Mouse (Mus musculus) heart, adult 2 months (tissue): ENCODE results near the gene Grk5. TPM values are rescaled to one million over a fixed set of nuclear protein-coding genes. Genes with fewer than 3 reads are reported as not detected.

Source experiments
- DNase-seq, 2 experiments: peaks; one replicate each; pipeline ENCODE4 v3.0.0; 2021
- H3K27ac ChIP-seq: fragments of 200-600 bp; 2 replicates; pipeline ENCODE4 v1.8.1; 2022
- H3K27me3 ChIP-seq: fragments of 200-500 bp; 2 replicates; pipeline ENCODE4 v1.6.1; 2012; ENCODE audit warnings: mild to moderate bottlenecking, low read length, inconsistent platforms, mixed read lengths; ENCODE audit not compliant: control insufficient read depth, insufficient read depth
- H3K36me3 ChIP-seq: fragments of 200-500 bp; 2 replicates; pipeline ENCODE4 v1.6.1; 2012; ENCODE audit warnings: low read length, inconsistent platforms; ENCODE audit not compliant: control insufficient read depth, insufficient read depth
- H3K4me1 ChIP-seq: fragments of 200-500 bp; 2 replicates; pipeline ENCODE4 v1.6.1; 2011; ENCODE audit warnings: low read length; ENCODE audit not compliant: control insufficient read depth, insufficient read depth
- H3K4me3 ChIP-seq: fragments of 200-600 bp; 2 replicates; pipeline ENCODE4 v1.8.1; 2022
- H3K79me2 ChIP-seq: fragments of 200-500 bp; replicated peaks from 2 replicates; pipeline ENCODE4 v1.6.1; 2012; ENCODE audit warnings: mild to moderate bottlenecking, inconsistent platforms, low read length, moderate library complexity, mixed read lengths; ENCODE audit not compliant: control insufficient read depth, insufficient read depth
- H3K9ac ChIP-seq: fragments of 200-500 bp; 2 replicates; pipeline ENCODE4 v1.6.1; 2012; ENCODE audit warnings: low read depth, mild to moderate bottlenecking, control low read depth, inconsistent platforms, low read length, mixed read lengths
- CTCF ChIP-seq: fragments of 200-600 bp; IDR thresholded peaks from 2 replicates; pipeline ENCODE4 v1.8.1; 2022; ENCODE audit warnings: antibody characterized with exemption, mild to moderate bottlenecking, moderate library complexity
- EP300 ChIP-seq: fragments of 200-500 bp; IDR thresholded peaks from 2 replicates; pipeline ENCODE4 v1.6.1; 2011; ENCODE audit warnings: low read depth, low read length, control low read depth; ENCODE audit not compliant: insufficient read depth
- POLR2A ChIP-seq: fragments of 200-500 bp; IDR thresholded peaks from 2 replicates; pipeline ENCODE4 v1.6.1; 2011; ENCODE audit warnings: mild to moderate bottlenecking, low read depth, low read length, control low read depth; ENCODE audit not compliant: insufficient read depth
- WGBS: fragments of 180-500 bp; shearing (Covaris S2); methylation state at CpG from one replicate; pipeline ENCODE4 v1.1.7; 2018; 5-methylcytosine and 5-hydroxymethylcytosine counted together
- intact Hi-C: fragments of 180-260 bp; cut with DNase I; formaldehyde crosslinking; loops from one replicate; pipeline ENCODE4 v1.15.1; 2025
- polyA plus RNA-seq: library from polyadenylated mRNA; depleted of rRNA; stranded (reverse); fragments of >200 nt; gene quantifications from 2 replicates; pipeline ENCODE4 v1.2.3, GENCODE M21; 2012
- total RNA-seq, 2 experiments: library from RNA; stranded (reverse); gene quantifications; 2 replicates each; pipeline ENCODE4 v1.2.3; 2021

Grk5 gene
- total and polyA plus RNA-seq, 3 experiments, result 4.1 to 32.4 (median 25.1) TPM

DNA sequence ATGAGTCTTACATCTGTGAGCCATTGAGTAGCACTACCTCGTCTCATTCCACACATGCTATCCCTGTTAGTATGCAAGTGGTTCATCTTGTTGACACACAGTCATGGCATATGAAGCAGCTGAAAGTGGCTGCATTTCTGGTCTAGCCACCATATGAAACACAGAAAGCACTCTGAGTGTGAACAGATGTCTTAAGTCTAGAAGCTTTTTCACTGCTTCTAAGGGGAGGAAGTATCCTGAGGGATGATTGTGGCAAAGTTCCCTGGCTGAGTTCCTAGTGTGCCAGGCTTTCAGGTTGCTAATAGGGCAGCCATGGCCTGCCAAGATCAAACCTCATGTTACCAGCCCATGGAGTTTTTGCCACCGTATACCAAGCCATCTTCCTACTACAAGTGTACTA lies 159.1 kb downstream of the Grk5 start:
- H3K4me3 ChIP-seq, result no peak overlapping the region
- 73% methylated on average over 2 of the region's 2 CpGs for whole genome bisulfite sequencing
- no peak overlapping the region for H3K9ac ChIP-seq
- 0 out of 2 replicates have a peak, but pooled peaks cover 1% of the 10 kb centered on the region for H3K79me2 ChIP-seq
- no peak overlapping the region; the same call in 1 of the 2 replicates for H3K27ac ChIP-seq
- intact Hi-C loops, result no loop called here
- no peaks in the 10 kb centered on the region for H3K27me3 ChIP-seq
- peaks cover 6% of the 10 kb centered on the region for H3K4me1 ChIP-seq
- peaks cover 14% of the 10 kb centered on the region for H3K36me3 ChIP-seq
- TF ChIP-seq POLR2A, result no peak
- no peak for TF ChIP-seq CTCF
- TF ChIP-seq EP300, result no peak
- DNase-seq, result no peak

GRCm38 (mm10) chr19:61049413-61049812 lies 159.9 kb downstream of the Grk5 start:
- no peak for DNase-seq
- Histone ChIP-seq H3K79me2 (peaks cover 1% of the 10 kb centered on the region; the same call in 1 of the 2 replicates), H3K9ac (no peak overlapping the region), H3K27me3 (no peaks in the 10 kb centered on the region), H3K4me1 (peaks cover 6% of the 10 kb centered on the region), H3K36me3 (peaks cover 14% of the 10 kb centered on the region), H3K4me3 (no peak overlapping the region), H3K27ac (no peak overlapping the region; the same call in 1 of the 2 replicates)
- WGBS, result 69% methylated on average over 1 of the region's 1 CpGs
- TF ChIP-seq POLR2A (no peak), CTCF (no peak), EP300 (no peak)
- intact Hi-C loops, result no loop called here

DNA sequence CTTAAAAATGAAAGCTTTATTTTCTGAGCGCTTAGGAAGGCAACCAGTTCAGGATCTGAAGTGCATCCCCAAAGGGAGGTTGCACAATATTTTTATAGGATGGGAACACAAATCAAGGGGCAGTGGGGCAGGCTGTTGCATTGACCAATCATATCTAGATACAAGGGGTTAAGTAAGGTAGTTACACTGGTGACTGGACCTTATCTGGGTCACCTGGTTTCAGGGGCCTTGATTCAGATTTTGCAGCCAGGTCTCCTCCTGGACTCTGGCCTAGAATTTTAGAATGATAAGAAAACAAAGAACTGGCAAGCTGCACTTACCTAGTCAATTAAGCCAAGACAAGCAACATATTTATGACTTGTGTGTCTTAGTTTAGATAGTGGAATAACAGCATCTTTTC lies 161.6 kb downstream of the Grk5 start:
- H3K27me3 ChIP-seq, result no peaks in the 10 kb centered on the region
- 90% methylated on average over 1 of the region's 1 CpGs for WGBS
- peak overlapping the region; percentile 12; the same call in 1 of the 2 replicates for H3K27ac ChIP-seq
- no peak for TF ChIP-seq POLR2A
- TF ChIP-seq EP300, result no peak
- TF ChIP-seq CTCF, result no peak
- H3K4me1 ChIP-seq, result peaks cover 6% of the 10 kb centered on the region
- no peak for DNase-seq
- H3K9ac ChIP-seq, result no peak overlapping the region
- peaks cover 14% of the 10 kb centered on the region for H3K36me3 ChIP-seq
- no peak overlapping the region for H3K4me3 ChIP-seq
- intact Hi-C loops, result no loop called here
- H3K79me2 ChIP-seq, result peaks cover 1% of the 10 kb centered on the region; the same call in 1 of the 2 replicates

- H3K27me3 ChIP-seq, result no peaks in the 10 kb centered on the region
- peak overlapping the region; percentile 44 for H3K27ac ChIP-seq
- no peak for DNase-seq
- H3K36me3 ChIP-seq, result peaks cover 17% of the 10 kb centered on the region
- H3K79me2 ChIP-seq, result peaks cover 1% of the 10 kb centered on the region; the same call in 1 of the 2 replicates
- no peak for TF ChIP-seq EP300
- intact Hi-C loops, result no loop called here
- no peak overlapping the region for H3K9ac ChIP-seq
- H3K4me3 ChIP-seq, result no peak overlapping the region
- H3K4me1 ChIP-seq, result peaks cover 6% of the 10 kb centered on the region
Measured at GRCm38 (mm10) chr19:61052008-61052407, 162.5 kb downstream of the Grk5 start.

GRCm38 (mm10) chr19:61052786-61053185 lies 163.2 kb downstream of the Grk5 start:
- Histone ChIP-seq H3K4me3 (no peak overlapping the region), H3K27me3 (no peaks in the 10 kb centered on the region), H3K27ac (peak overlapping the region; percentile 44; the same call in 1 of the 2 replicates), H3K9ac (no peak overlapping the region), H3K79me2 (peaks cover 1% of the 10 kb centered on the region; the same call in 1 of the 2 replicates), H3K4me1 (peaks cover 6% of the 10 kb centered on the region), H3K36me3 (peaks cover 17% of the 10 kb centered on the region)
- intact Hi-C loops, result no loop called here
- TF ChIP-seq EP300 (no peak), CTCF (no peak), POLR2A (no peak)
- DNase-seq, result no peak

DNA sequence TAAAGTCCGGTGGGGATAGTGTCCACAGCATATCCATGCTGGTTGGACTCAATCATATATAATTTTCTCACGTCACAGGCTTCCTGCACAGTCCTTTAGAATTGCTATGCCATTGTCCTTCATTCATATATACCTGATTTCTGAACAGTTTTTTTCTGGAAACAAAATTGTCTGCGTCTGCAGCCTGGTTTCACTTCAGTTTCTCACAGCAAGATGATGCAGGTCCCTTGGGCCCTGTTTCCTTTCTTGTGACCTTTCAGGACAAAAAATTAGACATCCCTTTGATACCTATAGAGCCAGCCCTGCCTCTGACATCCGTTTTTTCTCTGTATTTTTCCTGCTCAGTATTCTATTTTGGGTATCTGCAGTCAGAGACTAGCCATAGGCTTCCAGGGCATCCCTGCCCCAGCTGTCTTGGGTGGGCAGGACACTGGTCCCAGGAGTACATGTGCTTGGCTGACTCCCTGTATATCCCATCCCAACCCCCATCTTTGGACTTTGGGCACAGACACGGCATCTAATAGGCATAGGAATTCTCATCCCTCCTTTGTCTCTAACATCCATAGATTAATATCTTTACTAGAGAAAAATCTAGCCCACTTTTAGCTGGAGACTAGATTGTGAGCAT lies 167.3 kb downstream of the Grk5 start:
- Histone ChIP-seq H3K9ac (no peak overlapping the region), H3K4me1 (peaks cover 13% of the 10 kb centered on the region), H3K27ac (no peak overlapping the region; the same call in 1 of the 2 replicates), H3K4me3 (no peak overlapping the region), H3K27me3 (no peaks in the 10 kb centered on the region), H3K79me2 (no peaks in the 10 kb centered on the region; the same call in 1 of the 2 replicates), H3K36me3 (peaks cover 15% of the 10 kb centered on the region)
- intact Hi-C loops, result loop anchor here (5.0 kb wide), 1 partner anchor 105 kb away; no protein-coding TSS in a partner anchor
- TF ChIP-seq POLR2A (no peak), EP300 (no peak)
- no peak for DNase-seq
- 35% methylated on average over 5 of the region's 5 CpGs for WGBS
